Mouse (Mus musculus) embryonic facial prominence, embryonic 14.5 days (tissue): Measurements from ENCODE around the gene Kcnip2. TPM values are rescaled to one million over a fixed set of nuclear protein-coding genes. Genes with fewer than 3 reads are reported as not detected.
A peak's percentile ranks its signal among the peaks of the same experiment; 100 is the strongest.

Experiments
- ATAC-seq: fragments of 200-750 bp; cut with Nextera tagmentation; 2 replicates; pipeline ENCODE4 v1.8.0; 2017; ENCODE audit warnings: low read depth, moderate number of reproducible peaks, moderate TSS enrichment
- DNase-seq: peaks from one replicate; pipeline ENCODE4 v3.0.0-alpha.2; 2015; ENCODE audit warnings: low spot score
- H3K27ac ChIP-seq: fragments of 300-500 bp; sonication (generic); replicated peaks from 2 replicates; pipeline ENCODE4 v1.5.1; 2014; ENCODE audit warnings: low read depth, mild to moderate bottlenecking, low read length, moderate library complexity
- H3K27me3 ChIP-seq: fragments of 300-500 bp; sonication (generic); replicated peaks from 2 replicates; pipeline ENCODE4 v1.6.1; 2014; ENCODE audit warnings: low read length; ENCODE audit not compliant: control insufficient read depth, insufficient read depth
- H3K36me3 ChIP-seq: fragments of 300-500 bp; sonication (generic); 2 replicates; pipeline ENCODE4 v1.6.1; 2014; ENCODE audit warnings: low read length, mixed read lengths; ENCODE audit not compliant: control insufficient read depth, insufficient read depth
- H3K4me1 ChIP-seq: fragments of 300-500 bp; sonication (generic); 2 replicates; pipeline ENCODE4 v1.6.1; 2014; ENCODE audit warnings: antibody characterized with exemption, low read length; ENCODE audit not compliant: control insufficient read depth, insufficient read depth
- H3K4me2 ChIP-seq: fragments of 300-500 bp; sonication (generic); 2 replicates; pipeline ENCODE4 v1.6.1; 2014; ENCODE audit warnings: low read depth, mild to moderate bottlenecking, low read length, moderate library complexity, mixed read lengths
- H3K4me3 ChIP-seq: fragments of 300-500 bp; sonication (generic); 2 replicates; pipeline ENCODE4 v1.5.1; 2014; ENCODE audit warnings: low read depth, mild to moderate bottlenecking, low read length
- H3K9ac ChIP-seq: fragments of 300-500 bp; sonication (generic); 2 replicates; pipeline ENCODE4 v1.6.1; 2014; ENCODE audit warnings: low read depth, mild to moderate bottlenecking, low read length, moderate library complexity, mixed read lengths
- H3K9me3 ChIP-seq: fragments of 300-500 bp; sonication (generic); 2 replicates; pipeline ENCODE4 v1.6.1; 2016; ENCODE audit warnings: low read length; ENCODE audit not compliant: control insufficient read depth
- WGBS: fragments of 180-500 bp; shearing (Covaris S2); extraction: QIAGEN DNeasy Blood & Tissue Kit; methylation state at CpG from one replicate; pipeline ENCODE4 v1.1.7; 2014; 5-methylcytosine and 5-hydroxymethylcytosine counted together
- polyA plus RNA-seq: library from polyadenylated mRNA; unstranded; fragments of >200 nt; fragmentation: Nextera tagmentation; extraction: Ambion mirVana; gene quantifications from 2 replicates; pipeline ENCODE4 v1.2.1, GENCODE M21; 2014

Kcnip2 gene
- polyA plus RNA-seq, 1 experiment from 2014 or later, result 1.5 TPM

- Histone ChIP-seq H3K27ac (no peak overlapping the region), H3K27me3 (no peaks in the 10 kb centered on the region), H3K9me3 (no peaks in the 10 kb centered on the region), H3K4me2 (no peak overlapping the region), H3K4me1 (no peaks in the 10 kb centered on the region), H3K9ac (no peak overlapping the region), H3K36me3 (no peaks in the 10 kb centered on the region), H3K4me3 (no peak overlapping the region)
- ATAC-seq, result no peak
- 69% methylated on average over 13 of the region's 13 CpGs for WGBS
- no peak for DNase-seq
These were observed 25.7 kb downstream of the Kcnip2 start for GRCm38 (mm10) chr19:45789888-45790874.

- ATAC-seq (no peak), DNase-seq (no peak)
- no peak overlapping the region for H3K4me2 ChIP-seq
- H3K4me3 ChIP-seq, result no peak overlapping the region
- no peaks in the 10 kb centered on the region for H3K27me3 ChIP-seq
- 72% methylated on average over 7 of the region's 7 CpGs for WGBS
- H3K4me1 ChIP-seq, result no peaks in the 10 kb centered on the region
- H3K36me3 ChIP-seq, result no peaks in the 10 kb centered on the region
- no peak overlapping the region for H3K27ac ChIP-seq
- H3K9ac ChIP-seq, result no peak overlapping the region
- H3K9me3 ChIP-seq, result no peaks in the 10 kb centered on the region
These were observed 26.5 kb downstream of the Kcnip2 start for GRCm38 (mm10) chr19:45789365-45789764.

GRCm38 (mm10) chr19:45788337-45788736 is 27.5 kb downstream of the Kcnip2 start:
- H3K4me1 ChIP-seq, result no peaks in the 10 kb centered on the region
- 59% methylated on average over 4 of the region's 4 CpGs for WGBS
- ATAC-seq (no peak), DNase-seq (no peak)
- H3K9me3 ChIP-seq, result no peaks in the 10 kb centered on the region
- H3K4me3 ChIP-seq, result no peak overlapping the region
- H3K4me2 ChIP-seq, result no peak overlapping the region
- no peaks in the 10 kb centered on the region for H3K27me3 ChIP-seq
- no peak overlapping the region for H3K9ac ChIP-seq
- no peak overlapping the region for H3K27ac ChIP-seq
- H3K36me3 ChIP-seq, result no peaks in the 10 kb centered on the region

GRCm38 (mm10) chr19:45787450-45787849 is 28.4 kb downstream of the Kcnip2 start:
- H3K4me2 ChIP-seq, result no peak overlapping the region
- DNase-seq (no peak), ATAC-seq (no peak)
- no peaks in the 10 kb centered on the region for H3K4me1 ChIP-seq
- H3K36me3 ChIP-seq, result no peaks in the 10 kb centered on the region
- no peaks in the 10 kb centered on the region for H3K27me3 ChIP-seq
- no peak overlapping the region for H3K27ac ChIP-seq
- WGBS, result 58% methylated on average over 3 of the region's 3 CpGs
- H3K9me3 ChIP-seq, result no peaks in the 10 kb centered on the region
- no peak overlapping the region for H3K9ac ChIP-seq
- H3K4me3 ChIP-seq, result no peak overlapping the region

GRCm38 (mm10) chr19:45785470-45785869 is 30.4 kb downstream of the Kcnip2 start:
- H3K27me3 ChIP-seq, result no peaks in the 10 kb centered on the region
- 49% methylated on average over 3 of the region's 3 CpGs for WGBS
- no peak overlapping the region for H3K9ac ChIP-seq
- no peak for ATAC-seq
- DNase-seq, result no peak
- no peak overlapping the region for H3K27ac ChIP-seq
- no peak overlapping the region for H3K4me3 ChIP-seq
- H3K4me2 ChIP-seq, result no peak overlapping the region
- peaks cover 6% of the 10 kb centered on the region; the same call in 1 of the 2 replicates for H3K36me3 ChIP-seq
- H3K9me3 ChIP-seq, result no peaks in the 10 kb centered on the region
- peaks cover 17% of the 10 kb centered on the region for H3K4me1 ChIP-seq

- no peaks in the 10 kb centered on the region for H3K27me3 ChIP-seq
- no peaks in the 10 kb centered on the region for H3K9me3 ChIP-seq
- peaks cover 18% of the 10 kb centered on the region for H3K4me1 ChIP-seq
- ATAC-seq (peak; percentile 3; the same call in 1 of the 2 replicates), DNase-seq (no peak)
- H3K4me3 ChIP-seq, result peak overlapping the region; percentile 100
- 28% methylated on average over 17 of the region's 17 CpGs for WGBS
- H3K36me3 ChIP-seq, result peaks cover 20% of the 10 kb centered on the region
- H3K9ac ChIP-seq, result peak overlapping the region; percentile 70
- peak overlapping the region; percentile 73 for H3K4me2 ChIP-seq
- peak overlapping the region; percentile 98 for H3K27ac ChIP-seq
These were observed 31.8 kb downstream of the Kcnip2 start for GRCm38 (mm10) chr19:45783933-45784576.

GRCm38 (mm10) chr19:45783181-45783932 is 32.5 kb downstream of the Kcnip2 start, which contains the start of gene Mgea5:
Gene Mgea5 (minus strand): TSS chr19:45783837.
- Histone ChIP-seq H3K36me3 (peaks cover 27% of the 10 kb centered on the region), H3K9ac (peak within 1 kb of the TSS; percentile 98), H3K9me3 (no peaks in the 10 kb centered on the region), H3K4me1 (peaks cover 18% of the 10 kb centered on the region), H3K4me3 (peak within 1 kb of the TSS; percentile 100), H3K27me3 (no peaks in the 10 kb centered on the region), H3K27ac (peak within 1 kb of the TSS; percentile 98), H3K4me2 (peak within 1 kb of the TSS; percentile 73)
- ATAC-seq (peak; percentile 98), DNase-seq (peak; percentile 99)
- WGBS, result under 1% methylated on average over 29 of the region's 71 CpGs

- ATAC-seq, result peak; percentile 16; the same call in 1 of the 2 replicates
- under 1% methylated on average over 26 of the region's 36 CpGs for WGBS
These were observed 33.4 kb downstream of the Kcnip2 start for GRCm38 (mm10) chr19:45782315-45783001.

More at GRCm38 (mm10) chr19:45782315-45783001, 33.4 kb downstream of the Kcnip2 start:
- H3K4me3 ChIP-seq, result peak overlapping the region; percentile 100
- H3K4me1 ChIP-seq, result peaks cover 18% of the 10 kb centered on the region
- peaks cover 36% of the 10 kb centered on the region for H3K36me3 ChIP-seq
- no peaks in the 10 kb centered on the region for H3K27me3 ChIP-seq
- DNase-seq, result peak; percentile 81
- no peaks in the 10 kb centered on the region for H3K9me3 ChIP-seq
- H3K4me2 ChIP-seq, result peak overlapping the region; percentile 71
- peak overlapping the region; percentile 98 for H3K27ac ChIP-seq
- peak overlapping the region; percentile 98 for H3K9ac ChIP-seq
